Mouse (Mus musculus): Measurements from ENCODE around the gene Ppib. TPM values are rescaled to one million over a fixed set of nuclear protein-coding genes. Genes with fewer than 3 reads are reported as not detected.

The Ppib gene
- 678 and 681 TPM in 2 replicates for polyA plus RNA-seq (2015; fragmentation: Nextera tagmentation; extraction: Ambion mirVana)

- Histone ChIP-seq H3K4me1 (replicated peaks; ENCODE audit: control insufficient read depth, insufficient read depth, low read length) (peaks cover 13% of the 10 kb centered on the region), H3K27ac (ENCODE audit: low read length) (peak within 1 kb of the TSS; percentile 65), H3K9me3 (ENCODE audit: control insufficient read depth, low read length) (no peaks in the 10 kb centered on the region), H3K27me3 (ENCODE audit: control insufficient read depth, insufficient read depth, low read depth, low read length) (no peaks in the 10 kb centered on the region), H3K4me3 (ENCODE audit: low read length) (peak within 1 kb of the TSS; percentile 95), H3K9ac (ENCODE audit: low read length) (peak within 1 kb of the TSS; percentile 91), H3K4me2 (ENCODE audit: low read depth, low read length) (peak within 1 kb of the TSS; percentile 82), H3K36me3 (ENCODE audit: control insufficient read depth, insufficient read depth, low read length) (peaks cover 22% of the 10 kb centered on the region)
- 1% methylated on average over 51 of the region's 51 CpGs for WGBS
- ATAC-seq (ENCODE audit: low read depth), result peak; percentile 99
Measured at GRCm38 (mm10) chr9:66059583-66060307, at the start of gene Ppib. Ppib (plus strand) TSS chr9:66060222.

GRCm38 (mm10) chr9:66020601-66021000, 39.4 kb upstream of the Ppib start:
- no peak overlapping the region for H3K27ac ChIP-seq (ENCODE audit: low read length)
- no peak for ATAC-seq (ENCODE audit: low read depth)
- no peak overlapping the region for H3K4me3 ChIP-seq (ENCODE audit: low read length)

GRCm38 (mm10) chr9:66038082-66038481, 21.9 kb upstream of the Ppib start:
- no peak overlapping the region for H3K4me2 ChIP-seq (ENCODE audit: low read depth, low read length)

More at GRCm38 (mm10) chr9:66020601-66021000, 39.4 kb upstream of the Ppib start:
- Histone ChIP-seq H3K4me1 (replicated peaks; ENCODE audit: control insufficient read depth, insufficient read depth, low read length) (no peaks in the 10 kb centered on the region), H3K36me3 (ENCODE audit: control insufficient read depth, insufficient read depth, low read length) (peaks cover 3% of the 10 kb centered on the region; the same call in 1 of the 2 replicates), H3K27me3 (ENCODE audit: control insufficient read depth, insufficient read depth, low read depth, low read length) (no peaks in the 10 kb centered on the region), H3K4me2 (ENCODE audit: low read depth, low read length) (no peak overlapping the region), H3K9ac (ENCODE audit: low read length) (no peak overlapping the region), H3K9me3 (ENCODE audit: control insufficient read depth, low read length) (no peaks in the 10 kb centered on the region)

GRCm38 (mm10) chr9:66038581-66038980, 21.4 kb upstream of the Ppib start:
- H3K27me3 ChIP-seq (ENCODE audit: control insufficient read depth, insufficient read depth, low read depth, low read length), result no peaks in the 10 kb centered on the region
- H3K4me3 ChIP-seq (ENCODE audit: low read length), result no peak overlapping the region
- H3K36me3 ChIP-seq (ENCODE audit: control insufficient read depth, insufficient read depth, low read length), result peaks cover 4% of the 10 kb centered on the region; the same call in 1 of the 2 replicates
- H3K27ac ChIP-seq (ENCODE audit: low read length), result no peak overlapping the region
- H3K4me1 ChIP-seq (replicated peaks; ENCODE audit: control insufficient read depth, insufficient read depth, low read length), result no peaks in the 10 kb centered on the region
- ATAC-seq (ENCODE audit: low read depth), result no peak
- WGBS, result 93% methylated on average over 4 of the region's 4 CpGs
- H3K9me3 ChIP-seq (ENCODE audit: control insufficient read depth, low read length), result no peaks in the 10 kb centered on the region
- no peak overlapping the region for H3K4me2 ChIP-seq (ENCODE audit: low read depth, low read length)
- no peak overlapping the region for H3K9ac ChIP-seq (ENCODE audit: low read length)

More at GRCm38 (mm10) chr9:66038082-66038481, 21.9 kb upstream of the Ppib start:
- Histone ChIP-seq H3K9me3 (ENCODE audit: control insufficient read depth, low read length) (no peaks in the 10 kb centered on the region), H3K4me1 (replicated peaks; ENCODE audit: control insufficient read depth, insufficient read depth, low read length) (no peaks in the 10 kb centered on the region), H3K27ac (ENCODE audit: low read length) (no peak overlapping the region), H3K4me3 (ENCODE audit: low read length) (no peak overlapping the region), H3K36me3 (ENCODE audit: control insufficient read depth, insufficient read depth, low read length) (peaks cover 6% of the 10 kb centered on the region; the same call in 1 of the 2 replicates), H3K9ac (ENCODE audit: low read length) (no peak overlapping the region), H3K27me3 (ENCODE audit: control insufficient read depth, insufficient read depth, low read depth, low read length) (no peaks in the 10 kb centered on the region)
- WGBS, result 83% methylated on average over 4 of the region's 4 CpGs
- ATAC-seq (ENCODE audit: low read depth), result no peak

- Histone ChIP-seq H3K27ac (ENCODE audit: low read length) (no peak overlapping the region), H3K27me3 (ENCODE audit: control insufficient read depth, insufficient read depth, low read depth, low read length) (no peaks in the 10 kb centered on the region), H3K9ac (ENCODE audit: low read length) (no peak overlapping the region), H3K4me2 (ENCODE audit: low read depth, low read length) (no peak overlapping the region), H3K36me3 (ENCODE audit: control insufficient read depth, insufficient read depth, low read length) (peaks cover 4% of the 10 kb centered on the region; the same call in 1 of the 2 replicates), H3K4me1 (replicated peaks; ENCODE audit: control insufficient read depth, insufficient read depth, low read length) (no peaks in the 10 kb centered on the region), H3K4me3 (ENCODE audit: low read length) (no peak overlapping the region), H3K9me3 (ENCODE audit: control insufficient read depth, low read length) (no peaks in the 10 kb centered on the region)
- ATAC-seq (ENCODE audit: low read depth), result no peak
- 83% methylated on average over 4 of the region's 4 CpGs for WGBS
Measured at GRCm38 (mm10) chr9:66039290-66039689, 20.7 kb upstream of the Ppib start.

GRCm38 (mm10) chr9:66040801-66041200, 19.2 kb upstream of the Ppib start:
- no peak overlapping the region for H3K4me2 ChIP-seq (ENCODE audit: low read depth, low read length)
- no peaks in the 10 kb centered on the region for H3K27me3 ChIP-seq (ENCODE audit: control insufficient read depth, insufficient read depth, low read depth, low read length)
- no peaks in the 10 kb centered on the region for H3K9me3 ChIP-seq (ENCODE audit: control insufficient read depth, low read length)
- no peak for ATAC-seq (ENCODE audit: low read depth)
- peaks cover 3% of the 10 kb centered on the region; the same call in 1 of the 2 replicates for H3K36me3 ChIP-seq (ENCODE audit: control insufficient read depth, insufficient read depth, low read length)
- no peak overlapping the region for H3K27ac ChIP-seq (ENCODE audit: low read length)
- no peaks in the 10 kb centered on the region for H3K4me1 ChIP-seq (replicated peaks; ENCODE audit: control insufficient read depth, insufficient read depth, low read length)
- no peak overlapping the region for H3K9ac ChIP-seq (ENCODE audit: low read length)
- whole genome bisulfite sequencing, result 76% methylated on average over 3 of the region's 3 CpGs
- H3K4me3 ChIP-seq (ENCODE audit: low read length), result no peak overlapping the region

GRCm38 (mm10) chr9:66042331-66042730, 17.7 kb upstream of the Ppib start:
- Histone ChIP-seq H3K4me1 (replicated peaks; ENCODE audit: control insufficient read depth, insufficient read depth, low read length) (no peaks in the 10 kb centered on the region), H3K9me3 (ENCODE audit: control insufficient read depth, low read length) (no peaks in the 10 kb centered on the region), H3K36me3 (ENCODE audit: control insufficient read depth, insufficient read depth, low read length) (no peaks in the 10 kb centered on the region), H3K4me3 (ENCODE audit: low read length) (no peak overlapping the region), H3K27me3 (ENCODE audit: control insufficient read depth, insufficient read depth, low read depth, low read length) (no peaks in the 10 kb centered on the region), H3K9ac (ENCODE audit: low read length) (no peak overlapping the region), H3K4me2 (ENCODE audit: low read depth, low read length) (no peak overlapping the region), H3K27ac (ENCODE audit: low read length) (no peak overlapping the region)
- no peak for ATAC-seq (ENCODE audit: low read depth)
- WGBS, result 47% methylated on average over 4 of the region's 4 CpGs

GRCm38 (mm10) chr9:66043241-66043640, 16.8 kb upstream of the Ppib start:
- ATAC-seq (ENCODE audit: low read depth), result no peak
- Histone ChIP-seq H3K27ac (ENCODE audit: low read length) (no peak overlapping the region), H3K4me3 (ENCODE audit: low read length) (no peak overlapping the region), H3K9me3 (ENCODE audit: control insufficient read depth, low read length) (no peaks in the 10 kb centered on the region), H3K27me3 (ENCODE audit: control insufficient read depth, insufficient read depth, low read depth, low read length) (no peaks in the 10 kb centered on the region), H3K4me1 (replicated peaks; ENCODE audit: control insufficient read depth, insufficient read depth, low read length) (no peaks in the 10 kb centered on the region), H3K36me3 (ENCODE audit: control insufficient read depth, insufficient read depth, low read length) (no peaks in the 10 kb centered on the region), H3K9ac (ENCODE audit: low read length) (no peak overlapping the region), H3K4me2 (ENCODE audit: low read depth, low read length) (no peak overlapping the region)
- 96% methylated on average over 3 of the region's 3 CpGs for WGBS

- Histone ChIP-seq H3K4me3 (ENCODE audit: low read length) (no peak overlapping the region), H3K27me3 (ENCODE audit: control insufficient read depth, insufficient read depth, low read depth, low read length) (no peaks in the 10 kb centered on the region), H3K4me2 (ENCODE audit: low read depth, low read length) (no peak overlapping the region), H3K4me1 (replicated peaks; ENCODE audit: control insufficient read depth, insufficient read depth, low read length) (no peaks in the 10 kb centered on the region), H3K36me3 (ENCODE audit: control insufficient read depth, insufficient read depth, low read length) (no peaks in the 10 kb centered on the region), H3K9ac (ENCODE audit: low read length) (no peak overlapping the region), H3K27ac (ENCODE audit: low read length) (no peak overlapping the region), H3K9me3 (ENCODE audit: control insufficient read depth, low read length) (no peaks in the 10 kb centered on the region)
- no peak for ATAC-seq (ENCODE audit: low read depth)
- 63% methylated on average over 6 of the region's 6 CpGs for WGBS
Measured at GRCm38 (mm10) chr9:66049931-66050601, 10.0 kb upstream of the Ppib start.

All from lung, embryonic 16.5 days (tissue).